Mouse (Mus musculus) ES-Bruce4 (cell line): Measurements from ENCODE around the gene Pak1.

Source experiments
- CTCF ChIP-seq: IDR thresholded peaks from one replicate; pipeline ENCODE4 v1.8.1; 2011; ENCODE audit warnings: low read depth, low read length
- EP300 ChIP-seq: IDR thresholded peaks from 2 replicates; pipeline ENCODE4 v1.6.1; 2011; ENCODE audit warnings: low read depth, low read length; ENCODE audit not compliant: insufficient read depth
- POLR2A ChIP-seq: IDR thresholded peaks from one replicate; pipeline ENCODE4 v1.8.1; 2011; ENCODE audit warnings: low read length; ENCODE audit not compliant: insufficient read depth

DNA sequence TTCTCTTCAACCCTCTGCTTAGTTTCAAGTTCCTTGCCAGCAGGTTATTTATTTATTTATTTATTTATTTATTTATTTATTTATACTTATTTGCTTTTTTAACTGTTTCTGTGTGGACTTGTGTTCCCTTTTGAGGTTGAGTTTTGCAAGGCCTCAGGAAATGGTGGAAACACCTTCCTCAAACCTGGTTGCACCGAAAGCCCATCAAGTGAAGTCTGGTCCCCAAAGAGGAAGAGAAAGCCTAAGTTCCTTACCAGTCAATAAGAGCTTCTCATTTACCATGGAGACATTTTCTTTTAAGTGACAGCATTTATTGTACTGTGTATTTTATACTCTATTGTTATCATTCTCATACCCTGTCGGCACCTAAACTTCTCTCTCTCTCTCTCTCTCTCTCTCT lies 33.5 kb downstream of the Pak1 start:
- no peak for TF ChIP-seq EP300
- TF ChIP-seq CTCF = no peak
- TF ChIP-seq POLR2A = no peak
